Mouse (Mus musculus) kidney, embryonic 16.5 days (tissue): Measurements from ENCODE around the gene Sf3a1. TPM values are rescaled to one million over a fixed set of nuclear protein-coding genes. Genes with fewer than 3 reads are reported as not detected.

Source experiments
- ATAC-seq: fragments of 200-750 bp; cut with Nextera tagmentation; 2 replicates; pipeline ENCODE4 v1.8.0; 2017; ENCODE audit warnings: moderate TSS enrichment; ENCODE audit not compliant: low FRiP score, low TSS enrichment
- H3K27ac ChIP-seq: fragments of 300-500 bp; sonication (generic); 2 replicates; pipeline ENCODE4 v1.5.1; 2014; ENCODE audit warnings: low read length
- H3K27me3 ChIP-seq: fragments of 300-500 bp; sonication (generic); 2 replicates; pipeline ENCODE4 v1.6.1; 2014; ENCODE audit warnings: low read length, control low read depth, mixed read lengths; ENCODE audit not compliant: insufficient read depth
- H3K36me3 ChIP-seq: fragments of 300-500 bp; sonication (generic); 2 replicates; pipeline ENCODE4 v1.6.1; 2014; ENCODE audit warnings: low read length, control low read depth, mixed read lengths; ENCODE audit not compliant: insufficient read depth
- H3K4me1 ChIP-seq: fragments of 300-500 bp; sonication (generic); 2 replicates; pipeline ENCODE4 v1.6.1; 2014; ENCODE audit warnings: low read length, control low read depth, mixed read lengths; ENCODE audit not compliant: insufficient read depth
- H3K4me2 ChIP-seq: fragments of 300-500 bp; sonication (generic); replicated peaks from 2 replicates; pipeline ENCODE4 v1.6.1; 2014; ENCODE audit warnings: low read depth, low read length
- H3K4me3 ChIP-seq: fragments of 300-500 bp; sonication (generic); 2 replicates; pipeline ENCODE4 v1.5.1; 2014; ENCODE audit warnings: mild to moderate bottlenecking, low read length
- H3K9ac ChIP-seq: fragments of 300-500 bp; sonication (generic); replicated peaks from 2 replicates; pipeline ENCODE4 v1.6.1; 2014; ENCODE audit warnings: low read length
- H3K9me3 ChIP-seq: fragments of 300-500 bp; sonication (generic); 2 replicates; pipeline ENCODE4 v1.6.1; 2016; ENCODE audit warnings: low read length, control low read depth
- WGBS: fragments of 180-500 bp; shearing (Covaris S2); extraction: QIAGEN DNeasy Blood & Tissue Kit; methylation state at CpG from one replicate; pipeline ENCODE4 v1.1.7; 2014; 5-methylcytosine and 5-hydroxymethylcytosine counted together
- polyA plus RNA-seq: library from polyadenylated mRNA; unstranded; fragments of >200 nt; fragmentation: Nextera tagmentation; extraction: Ambion mirVana; gene quantifications from 2 replicates; pipeline ENCODE4 v1.2.1, GENCODE M21; 2015

Gene Sf3a1
- polyA plus RNA-seq, 1 experiment from 2014 or later: 54.5 TPM

DNA sequence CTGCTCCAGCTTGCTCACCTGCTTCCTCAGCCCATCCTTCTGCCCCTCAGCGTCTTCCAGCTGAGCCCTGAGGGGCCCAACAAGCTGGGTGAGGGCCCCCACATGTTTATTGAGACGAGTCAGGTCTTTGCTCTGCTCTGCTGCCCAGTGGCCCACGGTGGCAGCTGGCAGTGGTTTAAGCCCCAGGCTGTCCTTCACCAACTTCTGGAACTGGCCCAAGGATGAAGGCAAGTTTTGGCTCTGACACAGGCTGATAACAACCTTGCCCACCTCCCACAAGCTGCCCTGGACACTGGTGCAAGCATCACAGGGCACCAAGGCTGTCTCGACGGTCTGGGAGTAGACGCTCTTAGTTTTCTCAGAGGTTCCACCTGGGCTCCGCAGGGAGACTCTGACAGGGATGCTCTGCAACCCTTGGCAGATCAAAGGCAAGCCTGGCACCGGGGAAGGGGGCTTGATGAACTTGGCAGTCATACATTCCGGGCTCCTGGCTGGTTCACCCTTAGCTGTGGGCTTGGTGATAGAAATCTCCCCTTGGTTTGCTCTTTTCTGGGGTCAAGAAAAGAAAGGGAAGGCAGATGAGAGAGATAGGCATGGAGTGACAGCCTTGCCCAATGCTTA, 11.5 kb upstream of the Sf3a1 start:
- Histone ChIP-seq H3K4me2 (no peak overlapping the region), H3K27me3 (no peaks in the 10 kb centered on the region), H3K4me3 (no peak overlapping the region), H3K9me3 (no peaks in the 10 kb centered on the region), H3K27ac (no peak overlapping the region), H3K9ac (no peak overlapping the region), H3K4me1 (no peaks in the 10 kb centered on the region), H3K36me3 (peaks cover 11% of the 10 kb centered on the region; the same call in 1 of the 2 replicates)
- WGBS: 58% methylated on average over 9 of the region's 9 CpGs
- ATAC-seq: no peak

GRCm38 (mm10) chr11:4149886-4150285, 10.3 kb upstream of the Sf3a1 start:
- no peak overlapping the region for H3K9ac ChIP-seq
- H3K9me3 ChIP-seq: no peaks in the 10 kb centered on the region
- no peaks in the 10 kb centered on the region; the same call in 1 of the 2 replicates for H3K36me3 ChIP-seq
- no peak overlapping the region for H3K27ac ChIP-seq
- no peaks in the 10 kb centered on the region for H3K27me3 ChIP-seq
- H3K4me3 ChIP-seq: no peak overlapping the region
- no peaks in the 10 kb centered on the region for H3K4me1 ChIP-seq
- 91% methylated on average over 6 of the region's 6 CpGs for WGBS
- no peak overlapping the region for H3K4me2 ChIP-seq
- no peak for ATAC-seq

GRCm38 (mm10) chr11:4153694-4154093, 6.5 kb upstream of the Sf3a1 start:
- no peaks in the 10 kb centered on the region for H3K9me3 ChIP-seq
- 97% methylated on average over 7 of the region's 7 CpGs for WGBS
- no peak overlapping the region for H3K27ac ChIP-seq
- no peaks in the 10 kb centered on the region for H3K36me3 ChIP-seq
- no peaks in the 10 kb centered on the region for H3K4me1 ChIP-seq
- no peak overlapping the region for H3K9ac ChIP-seq
- H3K27me3 ChIP-seq: no peaks in the 10 kb centered on the region
- H3K4me3 ChIP-seq: no peak overlapping the region
- ATAC-seq: no peak
- no peak overlapping the region for H3K4me2 ChIP-seq

GRCm38 (mm10) chr11:4155641-4156040, 4.5 kb upstream of the Sf3a1 start:
- no peak for ATAC-seq
- Histone ChIP-seq H3K4me2 (no peak overlapping the region), H3K4me1 (peaks cover 8% of the 10 kb centered on the region), H3K27ac (no peak overlapping the region), H3K4me3 (no peak overlapping the region), H3K9ac (no peak overlapping the region), H3K36me3 (no peaks in the 10 kb centered on the region), H3K9me3 (no peaks in the 10 kb centered on the region), H3K27me3 (no peaks in the 10 kb centered on the region)
- 79% methylated on average over 5 of the region's 5 CpGs for WGBS

DNA sequence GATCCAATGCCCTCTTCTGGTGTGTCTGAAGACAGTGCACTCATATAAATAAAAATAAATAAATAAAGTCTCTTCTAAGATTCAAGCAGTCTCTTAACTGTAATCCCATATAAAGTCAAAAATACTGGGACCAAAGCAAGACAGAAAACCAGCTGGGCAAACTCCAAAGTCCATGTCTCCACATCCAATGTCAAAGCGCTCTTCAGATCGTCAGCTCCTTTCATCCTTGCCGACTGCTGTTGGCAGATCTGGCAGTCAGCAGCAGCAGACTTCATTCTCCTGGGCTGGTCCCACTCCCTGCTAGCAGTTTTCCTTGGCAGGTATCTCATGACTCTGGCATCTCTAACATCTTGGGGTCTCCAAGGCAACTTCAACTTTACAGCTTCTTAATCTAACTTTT, 1.5 kb upstream of the Sf3a1 start:
- no peak overlapping the region for H3K4me2 ChIP-seq
- no peaks in the 10 kb centered on the region for H3K27me3 ChIP-seq
- H3K36me3 ChIP-seq: peaks cover 19% of the 10 kb centered on the region
- no peaks in the 10 kb centered on the region for H3K9me3 ChIP-seq
- no peak overlapping the region for H3K4me3 ChIP-seq
- H3K4me1 ChIP-seq: peaks cover 23% of the 10 kb centered on the region
- no peak overlapping the region for H3K9ac ChIP-seq
- ATAC-seq: no peak
- 89% methylated on average over 3 of the region's 3 CpGs for WGBS
- no peak overlapping the region for H3K27ac ChIP-seq

DNA sequence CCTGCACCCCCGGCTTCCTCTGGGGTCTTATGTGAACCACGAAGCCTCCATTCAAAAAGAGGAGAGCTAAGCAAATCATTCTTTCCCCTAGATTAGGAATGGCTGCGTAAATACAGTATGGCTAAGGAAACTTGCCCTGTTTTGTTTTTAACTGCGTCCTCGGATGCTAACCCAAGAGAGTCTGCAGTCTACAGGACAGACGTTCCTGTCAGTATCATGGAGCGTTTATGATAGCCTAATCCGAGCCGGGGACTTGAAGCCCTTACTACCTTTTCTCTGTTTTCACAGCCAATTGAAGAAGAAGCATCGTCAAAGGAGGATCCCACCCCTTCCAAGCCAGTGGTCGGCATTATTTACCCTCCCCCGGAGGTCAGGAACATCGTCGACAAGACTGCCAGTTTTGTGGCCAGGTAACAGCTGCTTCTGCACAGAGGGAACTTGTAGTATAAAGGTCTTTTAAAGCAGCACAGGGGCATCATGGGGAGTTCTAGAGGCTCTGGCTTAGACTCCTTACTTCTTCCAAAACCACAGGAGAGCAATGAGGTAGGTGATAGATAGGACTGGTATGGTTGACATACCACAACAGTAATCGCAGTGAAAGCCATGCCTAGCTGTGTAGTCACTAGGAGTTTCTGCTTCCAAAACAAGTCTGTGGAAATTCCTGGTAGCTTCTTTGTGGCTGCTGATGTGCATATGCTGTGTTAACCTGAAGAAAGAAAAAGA, 769 bp downstream of the Sf3a1 start:
- Histone ChIP-seq H3K27ac (peak overlapping the region; percentile 90), H3K9ac (peak overlapping the region; percentile 86), H3K4me2 (peak overlapping the region; percentile 97), H3K9me3 (no peaks in the 10 kb centered on the region), H3K4me1 (peaks cover 23% of the 10 kb centered on the region), H3K4me3 (peak overlapping the region; percentile 86), H3K36me3 (peaks cover 39% of the 10 kb centered on the region), H3K27me3 (no peaks in the 10 kb centered on the region)
- 6% methylated on average over 15 of the region's 15 CpGs for WGBS
- ATAC-seq: no peak

GRCm38 (mm10) chr11:4164701-4165100, 4.6 kb downstream of the Sf3a1 start:
- H3K27me3 ChIP-seq: no peaks in the 10 kb centered on the region
- no peak overlapping the region for H3K27ac ChIP-seq
- ATAC-seq: no peak
- 97% methylated on average over 2 of the region's 2 CpGs for WGBS
- H3K4me2 ChIP-seq: no peak overlapping the region
- no peaks in the 10 kb centered on the region for H3K9me3 ChIP-seq
- H3K4me3 ChIP-seq: no peak overlapping the region
- H3K36me3 ChIP-seq: peaks cover 68% of the 10 kb centered on the region
- H3K4me1 ChIP-seq: peaks cover 17% of the 10 kb centered on the region
- H3K9ac ChIP-seq: peak overlapping the region; percentile 39; the same call in 1 of the 2 replicates

DNA sequence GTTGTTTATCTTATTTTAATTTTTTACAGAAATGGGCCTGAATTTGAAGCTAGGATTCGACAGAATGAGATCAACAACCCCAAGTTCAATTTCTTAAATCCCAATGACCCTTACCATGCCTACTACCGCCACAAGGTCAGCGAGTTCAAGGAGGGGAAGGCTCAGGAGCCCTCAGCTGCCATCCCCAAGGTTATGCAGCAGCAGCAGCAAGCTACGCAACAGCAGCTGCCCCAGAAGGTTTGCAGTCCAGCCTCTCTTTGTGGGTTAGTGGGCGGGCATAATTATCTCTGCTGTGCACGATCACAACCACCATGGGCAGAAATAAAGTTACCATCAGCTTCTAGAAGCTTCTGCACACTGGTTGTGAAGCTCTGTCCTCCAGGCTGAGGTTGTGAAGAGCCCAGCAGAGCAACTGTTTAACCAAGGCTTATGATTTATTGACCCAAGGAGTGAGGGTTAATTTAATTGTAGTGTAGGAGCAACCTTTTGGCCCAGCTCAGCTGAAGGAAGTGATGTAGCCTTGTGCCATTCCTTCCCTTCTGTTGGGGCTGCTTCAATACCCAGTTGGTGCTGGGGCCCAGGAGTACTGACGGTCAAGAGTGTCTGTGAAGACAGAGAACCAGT, 6.4 kb downstream of the Sf3a1 start:
- WGBS: 87% methylated on average over 7 of the region's 7 CpGs
- H3K9me3 ChIP-seq: no peaks in the 10 kb centered on the region

GRCm38 (mm10) chr11:4174586-4174985, 14.4 kb downstream of the Sf3a1 start:
- 86% methylated on average over 5 of the region's 5 CpGs for WGBS

More for the DNA sequence above, 6.4 kb downstream of the Sf3a1 start:
- peaks cover 7% of the 10 kb centered on the region for H3K4me1 ChIP-seq
- H3K4me2 ChIP-seq: no peak overlapping the region
- no peak overlapping the region for H3K9ac ChIP-seq
- H3K36me3 ChIP-seq: peaks cover 86% of the 10 kb centered on the region
- no peaks in the 10 kb centered on the region for H3K27me3 ChIP-seq
- ATAC-seq: no peak
- no peak overlapping the region for H3K27ac ChIP-seq
- H3K4me3 ChIP-seq: no peak overlapping the region

DNA sequence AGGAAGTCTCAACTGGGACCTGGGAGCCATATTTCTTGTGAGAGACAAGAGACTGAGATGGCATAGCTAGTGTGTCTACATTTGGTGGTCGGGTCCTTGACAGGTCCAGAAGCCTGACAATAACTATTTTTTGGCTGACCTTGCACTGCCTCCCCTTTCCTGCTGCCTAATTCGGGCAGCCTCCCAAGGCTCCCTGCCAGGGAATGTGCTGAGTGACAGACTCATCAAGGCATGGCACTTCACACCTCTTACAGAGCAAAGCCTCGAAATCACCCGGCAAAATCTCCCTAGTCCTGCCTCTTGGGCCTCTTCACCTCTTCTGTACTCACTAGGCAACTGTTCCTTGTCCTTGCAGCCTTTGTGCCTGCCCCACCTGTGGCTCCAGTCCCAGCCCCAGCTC, 17.6 kb downstream of the Sf3a1 start:
- WGBS: 67% methylated on average over 4 of the region's 4 CpGs
- no peak overlapping the region for H3K4me3 ChIP-seq
- no peaks in the 10 kb centered on the region for H3K9me3 ChIP-seq

More at GRCm38 (mm10) chr11:4174586-4174985, 14.4 kb downstream of the Sf3a1 start:
- Histone ChIP-seq H3K9me3 (no peaks in the 10 kb centered on the region), H3K4me1 (no peaks in the 10 kb centered on the region), H3K27me3 (no peaks in the 10 kb centered on the region), H3K9ac (no peak overlapping the region), H3K36me3 (peaks cover 99% of the 10 kb centered on the region), H3K4me3 (no peak overlapping the region), H3K4me2 (no peak overlapping the region), H3K27ac (no peak overlapping the region)
- ATAC-seq: no peak

More for the DNA sequence above, 17.6 kb downstream of the Sf3a1 start:
- no peak overlapping the region for H3K4me2 ChIP-seq
- no peaks in the 10 kb centered on the region for H3K4me1 ChIP-seq
- peaks cover 90% of the 10 kb centered on the region for H3K36me3 ChIP-seq
- H3K27me3 ChIP-seq: no peaks in the 10 kb centered on the region
- ATAC-seq: no peak
- no peak overlapping the region for H3K9ac ChIP-seq
- H3K27ac ChIP-seq: no peak overlapping the region
